Comparison of ENCODE assay signal across 10 mouse cellular contexts in genomic region chr8:70703287-70703686, GRCm38 (mm10). TPM values are rescaled to one million over a fixed set of nuclear protein-coding genes. Genes with fewer than 3 reads are reported as not detected.
DNase-seq lines count a peak whose midpoint lies in the region; ATAC-seq and TF ChIP-seq lines count a peak whose summit lies in the region.
"Had no signal": no experiment of that assay in that cellular context is flagged by ENCODE, and none has a peak within 500 bp of the region (broad histone marks: within the 10 kb centered on the region; RNA-seq: fewer than 3 reads in every experiment).

Gene Iqcn (plus strand): TSS chr8:70703457.

- no peak within 1 kb of the TSS for H3K4me3 ChIP-seq in kidney, postnatal 0 days (replicated peaks; ENCODE audit: low read depth, low read length)
- H3K4me3 ChIP-seq in embryonic facial prominence, embryonic 14.5 days (ENCODE audit: low read depth, low read length), result no peak within 1 kb of the TSS
- no peak within 1 kb of the TSS for H3K4me3 ChIP-seq in forebrain, embryonic 16.5 days (replicated peaks; ENCODE audit: low read length)
- H3K4me3 ChIP-seq in midbrain, embryonic 15.5 days, result no peak within 1 kb of the TSS; the same call in 1 of the 2 replicates

- 0 out of 2 replicates have a peak, but pooled peaks cover 4% of the 10 kb centered on the region for H3K36me3 ChIP-seq in kidney, postnatal 0 days (ENCODE audit: insufficient read depth, low read length)
- peaks cover 21% of the 10 kb centered on the region; the same call in 1 of the 2 replicates for H3K36me3 ChIP-seq in embryonic facial prominence, embryonic 14.5 days (ENCODE audit: control insufficient read depth, insufficient read depth, low read length)
- H3K36me3 ChIP-seq in forebrain, embryonic 16.5 days (ENCODE audit: control insufficient read depth, insufficient read depth), result no peaks in the 10 kb centered on the region
- no peaks in the 10 kb centered on the region for H3K36me3 ChIP-seq in midbrain, embryonic 15.5 days (replicated peaks)

- TF ChIP-seq CTCF in kidney, postnatal 0 days (IDR thresholded peaks at IDR 0.05; ENCODE audit: low read depth), result no peak

- H3K9me3 ChIP-seq in kidney, postnatal 0 days (replicated peaks; ENCODE audit: low read length), result no peaks in the 10 kb centered on the region
- H3K9me3 ChIP-seq in embryonic facial prominence, embryonic 14.5 days (ENCODE audit: control insufficient read depth, low read length), result no peaks in the 10 kb centered on the region
- H3K9me3 ChIP-seq in forebrain, embryonic 16.5 days (ENCODE audit: control insufficient read depth, low read length), result no peaks in the 10 kb centered on the region
- no peaks in the 10 kb centered on the region for H3K9me3 ChIP-seq in midbrain, embryonic 15.5 days

- H3K4me2 ChIP-seq in kidney, postnatal 0 days (ENCODE audit: low read length), result no peak within 1 kb of the TSS
- 0 out of 2 replicates have a peak within 1 kb of the TSS, but pooled peaks have one; percentile 61 for H3K4me2 ChIP-seq in embryonic facial prominence, embryonic 14.5 days (ENCODE audit: low read depth, low read length)
- H3K4me2 ChIP-seq in forebrain, embryonic 16.5 days (ENCODE audit: low read length), result peak within 1 kb of the TSS; percentile 80
- peak within 1 kb of the TSS; percentile 64 for H3K4me2 ChIP-seq in midbrain, embryonic 15.5 days

- H3K9ac ChIP-seq in kidney, postnatal 0 days (ENCODE audit: low read depth, low read length), result no peak within 1 kb of the TSS
- H3K9ac ChIP-seq in embryonic facial prominence, embryonic 14.5 days (ENCODE audit: low read depth, low read length), result no peak within 1 kb of the TSS
- H3K9ac ChIP-seq in forebrain, embryonic 16.5 days (replicated peaks; ENCODE audit: low read depth, low read length), result no peak within 1 kb of the TSS; the same call in 1 of the 2 replicates
- no peak within 1 kb of the TSS for H3K9ac ChIP-seq in midbrain, embryonic 15.5 days

- H3K27me3 ChIP-seq in kidney, postnatal 0 days (ENCODE audit: insufficient read depth, low read length), result no peaks in the 10 kb centered on the region
- H3K27me3 ChIP-seq in embryonic facial prominence, embryonic 14.5 days (replicated peaks; ENCODE audit: control insufficient read depth, insufficient read depth, low read length), result no peaks in the 10 kb centered on the region
- no peaks in the 10 kb centered on the region for H3K27me3 ChIP-seq in forebrain, embryonic 16.5 days (replicated peaks; ENCODE audit: control insufficient read depth, insufficient read depth, low read length)
- H3K27me3 ChIP-seq in midbrain, embryonic 15.5 days (replicated peaks), result no peaks in the 10 kb centered on the region

- WGBS in kidney, postnatal 0 days, result 91% methylated on average over 3 of the region's 3 CpGs
- 94% methylated on average over 3 of the region's 3 CpGs for WGBS in embryonic facial prominence, embryonic 14.5 days
- 96% methylated on average over 3 of the region's 3 CpGs for WGBS in forebrain, embryonic 16.5 days
- 95% methylated on average over 3 of the region's 3 CpGs for WGBS in midbrain, embryonic 15.5 days

- intact Hi-C loops in gastrocnemius, postnatal 14 days (cut with DNase I; ENCODE audit: low total_unique reads), result loop anchor here (5.0 to 10.0 kb wide), 2 partner anchors 36 to 78 kb away; no protein-coding TSS in a partner anchor

- H3K27ac ChIP-seq in kidney, postnatal 0 days, result 0 out of 2 replicates have a peak within 1 kb of the TSS, but pooled peaks have one; percentile 15
- no peak within 1 kb of the TSS for H3K27ac ChIP-seq in embryonic facial prominence, embryonic 14.5 days (replicated peaks; ENCODE audit: low read depth, low read length)
- no peak within 1 kb of the TSS for H3K27ac ChIP-seq in forebrain, embryonic 16.5 days (ENCODE audit: low read length)
- no peak within 1 kb of the TSS for H3K27ac ChIP-seq in midbrain, embryonic 15.5 days

- H3K4me1 ChIP-seq in kidney, postnatal 0 days (replicated peaks; ENCODE audit: insufficient read depth, low read length), result peaks cover 7% of the 10 kb centered on the region; the same call in 1 of the 2 replicates
- H3K4me1 ChIP-seq in embryonic facial prominence, embryonic 14.5 days (ENCODE audit: control insufficient read depth, insufficient read depth, low read length), result peaks cover 8% of the 10 kb centered on the region; the same call in 1 of the 2 replicates
- H3K4me1 ChIP-seq in forebrain, embryonic 16.5 days (replicated peaks; ENCODE audit: control insufficient read depth, insufficient read depth, low read length), result peaks cover 22% of the 10 kb centered on the region
- H3K4me1 ChIP-seq in midbrain, embryonic 15.5 days, result peaks cover 33% of the 10 kb centered on the region

- DNase-seq in kidney, postnatal 0 days (ENCODE audit: low spot score), result no peak
- no peak for DNase-seq in kidney, adult 18-20 months
- no peak for DNase-seq in embryonic facial prominence, embryonic 14.5 days (ENCODE audit: low spot score)
- no peak for DNase-seq in spleen, postnatal 4 days (ENCODE audit: low spot score in 2 of 2)
- DNase-seq in retina, embryonic 14.5 days (ENCODE audit: low spot score), result no peak
- DNase-seq in gastrocnemius, postnatal 14 days, result no peak
- DNase-seq: kidney, adult 8-10 months had no signal

- no peak for ATAC-seq in kidney, postnatal 0 days (replicated peaks; ENCODE audit: low FRiP score, low read depth)
- no peak for ATAC-seq in embryonic facial prominence, embryonic 14.5 days (ENCODE audit: low read depth)
- no peak for ATAC-seq in forebrain, embryonic 16.5 days
- no peak for ATAC-seq in midbrain, embryonic 15.5 days (replicated peaks)

RNA-seq across cellular contexts. Expression of gene Iqcn, which starts in this region (rescaled TPM):
- 0.03 and 0.05 TPM in 2 replicates for polyA plus RNA-seq in kidney, postnatal 0 days (2015; fragmentation: Nextera tagmentation; extraction: Ambion mirVana)
- polyA plus RNA-seq in embryonic facial prominence, embryonic 14.5 days (2014; fragmentation: Nextera tagmentation; extraction: Ambion mirVana), result not detected in 2 replicates
- polyA plus RNA-seq in forebrain, embryonic 16.5 days (2015; fragmentation: Nextera tagmentation; extraction: Ambion mirVana), result 0.11 and 0.14 TPM in 2 replicates
- polyA plus RNA-seq in midbrain, embryonic 15.5 days (2015; fragmentation: Nextera tagmentation; extraction: Ambion mirVana), result 0.05 and 0.14 TPM in 2 replicates
- under 1 TPM in 1 of 2 experiments, not detected in 1; 0.04 TPM for total RNA-seq in gastrocnemius, postnatal 14 days (2021)
- total RNA-seq: MEL had no signal
